Mouse (Mus musculus) CH12.LX (cell line): Measurements from ENCODE around the gene Sppl2b.

Experiments used
- EP300 ChIP-seq: IDR thresholded peaks from 2 replicates; pipeline ENCODE4 v1.6.1; 2011; ENCODE audit warnings: low read length, improper control_type of control experiment
- IRF4 ChIP-seq: IDR thresholded peaks from 2 replicates; pipeline ENCODE4 v1.6.1; 2014; ENCODE audit warnings: low read depth, mild to moderate bottlenecking, inconsistent platforms, low read length, improper control_type of control experiment
- POLR2A ChIP-seq: IDR thresholded peaks from 2 replicates; pipeline ENCODE4 v1.6.1; 2011; ENCODE audit warnings: low read depth, mild to moderate bottlenecking, improper control_type of control experiment, low read length

GRCm38 (mm10) chr10:80845055-80845693 lies 9.9 kb upstream of the Sppl2b start:
- TF ChIP-seq EP300: no peak
- no peak for TF ChIP-seq IRF4
- TF ChIP-seq POLR2A: no peak
